Mouse (Mus musculus) mouse embryonic stem cell (cell line): ENCODE results near the gene Olfr347.

Experiments
- in situ Hi-C, 2 experiments: fragments of 300-500 bp; cut with MboI; formaldehyde crosslinking; loops; 1 replicate in 1 of 2; 3 replicates in 1 of 2; pipeline ENCODE4 v1.14.3; 2019 to 2020; ENCODE audit warnings: low sequenced_read_pairs in 2 of 2, low pct_unique_long_range_greater_than_20kb in 1 of 2, mixed read lengths in 1 of 2; ENCODE audit not compliant: unreplicated experiment in 1 of 2

Olfr347 gene

GRCm38 (mm10) chr2:36731602-36732001 is at the start of gene Olfr347:
Gene Olfr347, plus strand, starts transcription at chr2:36731902.
- in situ Hi-C loops = no loop called here

- in situ Hi-C loops = no loop called here
These were observed 46.2 kb upstream of the Olfr347 start, which contains the start of gene Olfr346 for GRCm38 (mm10) chr2:36685488-36685887. Gene Olfr346, plus strand, starts transcription at chr2:36685788.

- in situ Hi-C loops = no loop called here
These were observed 4.5 kb downstream of the Olfr347 start for GRCm38 (mm10) chr2:36736226-36736625.

DNA sequence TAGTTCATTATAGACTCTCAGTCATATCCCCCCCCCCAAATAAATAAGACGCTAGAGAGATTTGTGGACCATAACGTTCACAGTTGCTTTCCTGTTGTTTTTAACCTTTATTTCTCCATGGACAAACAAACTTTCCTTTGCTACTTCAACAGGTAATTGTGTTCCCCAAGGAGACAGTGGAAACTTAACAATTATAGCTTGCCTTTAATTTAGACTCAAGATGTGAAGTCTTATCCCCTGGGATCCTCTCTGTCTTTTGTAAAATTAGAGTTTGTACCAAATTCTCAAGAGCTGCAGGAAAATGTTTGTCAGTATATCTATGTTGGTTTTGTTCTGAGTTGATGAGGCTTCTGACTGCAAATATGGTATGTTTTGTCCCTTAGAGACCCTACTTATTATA is 52.3 kb downstream of the Olfr347 start, which contains the start of gene Olfr348:
Olfr348 (plus strand) TSS at position 301 of the 400 bp plus-strand sequence.
- in situ Hi-C loops = no loop called here
